Mouse (Mus musculus) cortical plate, adult 2 months (tissue): ENCODE measurements around the gene Pax2.

Experiments
- CTCF ChIP-seq: fragments of 200-500 bp; IDR thresholded peaks from 2 replicates; pipeline ENCODE4 v1.5.1; 2011; ENCODE audit warnings: mild to moderate bottlenecking, control low read depth, low read length; ENCODE audit not compliant: insufficient read depth; ENCODE audit errors: extremely low read depth
- POLR2A ChIP-seq: fragments of 200-500 bp; IDR thresholded peaks from 2 replicates; pipeline ENCODE4 v1.6.1; 2011; ENCODE audit warnings: mild to moderate bottlenecking, low read length, control low read depth; ENCODE audit not compliant: insufficient read depth; ENCODE audit errors: extremely low read depth

DNA sequence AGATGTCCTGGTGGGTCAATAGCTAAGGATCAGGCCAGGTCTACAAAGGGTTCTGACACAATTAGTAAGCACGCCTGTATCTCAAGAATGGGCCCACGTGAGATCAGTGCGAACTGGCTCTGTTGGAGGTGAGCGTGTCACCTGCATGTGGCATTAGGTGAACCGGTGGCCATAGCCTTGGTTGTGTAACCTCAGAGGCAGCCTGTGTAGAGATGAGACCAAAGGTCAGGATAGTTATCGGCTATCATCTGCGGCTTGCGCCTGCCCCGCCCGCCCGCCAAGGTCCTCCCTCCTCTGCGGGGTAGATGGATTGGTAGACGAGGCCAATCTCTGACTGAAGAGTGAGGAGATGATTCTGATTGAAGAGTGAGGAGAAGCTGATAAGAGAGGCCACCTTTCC, 15.7 kb downstream of the Pax2 start:
- TF ChIP-seq POLR2A (no peak), CTCF (no peak)
